Mouse (Mus musculus) G1E (cell line): ENCODE measurements at regions not wholly inside any gene's neighbourhood (a gene's known extent, or its start where the extent isn't known, plus 50 kb on each side); places are given as distances from the start of the nearest gene placed in this dataset.

ENCODE experiments used
- ATAC-seq: 2 replicates; pipeline ENCODE4 v1.8.0; 2016; ENCODE audit warnings: mild to moderate bottlenecking; ENCODE audit not compliant: insufficient number of reproducible peaks, poor library complexity, low FRiP score, severe bottlenecking; ENCODE audit errors: extremely low read depth
- DNase-seq: peaks from one replicate; pipeline ENCODE4 v3.0.0; 2012; ENCODE audit warnings: low spot score
- H3K27me3 ChIP-seq: 2 replicates; pipeline ENCODE4 v1.6.1; 2012; ENCODE audit warnings: mild to moderate bottlenecking, low read length, inconsistent platforms; ENCODE audit not compliant: insufficient read depth
- H3K36me3 ChIP-seq: replicated peaks from 2 replicates; pipeline ENCODE3; 2012; ENCODE audit warnings: mild to moderate bottlenecking, inconsistent platforms
- H3K4me1 ChIP-seq: 2 replicates; pipeline ENCODE4 v1.6.1; 2012; ENCODE audit warnings: low read depth, low read length, inconsistent platforms, mixed read lengths; ENCODE audit not compliant: insufficient read depth
- H3K4me3 ChIP-seq: 2 replicates; pipeline ENCODE4 v1.5.1; 2012; ENCODE audit warnings: low read depth, mild to moderate bottlenecking, inconsistent platforms, low read length, moderate library complexity, mixed read lengths
- H3K9me3 ChIP-seq: replicated peaks from 2 replicates; pipeline ENCODE4 v1.6.1; 2012; ENCODE audit warnings: inconsistent platforms
- CTCF ChIP-seq: IDR thresholded peaks from 2 replicates; pipeline ENCODE4 v1.5.1; 2012; ENCODE audit warnings: low read depth, low read length, inconsistent platforms, mixed read lengths
- GATA1 ChIP-seq: IDR thresholded peaks from 2 replicates; pipeline ENCODE4 v1.6.1; 2012; ENCODE audit warnings: borderline replicate concordance, low read length, inconsistent platforms, mixed read lengths
- GATA2 ChIP-seq: IDR thresholded peaks from 2 replicates; pipeline ENCODE4 v1.6.1; 2012; ENCODE audit warnings: low read depth, low read length, inconsistent platforms, borderline replicate concordance
- POLR2AphosphoS5 ChIP-seq: IDR thresholded peaks from 2 replicates; pipeline ENCODE4 v1.6.1; 2012; ENCODE audit warnings: low read depth, low read length, inconsistent platforms; ENCODE audit not compliant: insufficient replicate concordance
- TAL1 ChIP-seq: conservative IDR thresholded peaks from 2 replicates; pipeline ENCODE4 v1.6.1; 2012; ENCODE audit warnings: low read depth, low read length, inconsistent platforms, mixed read lengths

GRCm38 (mm10) chr8:41989040-41989501 is 572.2 kb upstream of the Frg1 start:
- Histone ChIP-seq H3K4me1 (no peaks in the 10 kb centered on the region), H3K27me3 (no peaks in the 10 kb centered on the region), H3K9me3 (no peaks in the 10 kb centered on the region), H3K36me3 (no peaks in the 10 kb centered on the region), H3K4me3 (no peak overlapping the region)
- ATAC-seq (no peak), DNase-seq (no peak)
- TF ChIP-seq TAL1 (no peak), CTCF (no peak), POLR2AphosphoS5 (no peak), GATA2 (no peak), GATA1 (no peak)

GRCm38 (mm10) chr8:41988216-41988615 is 571.3 kb upstream of the Frg1 start:
- TF ChIP-seq POLR2AphosphoS5 (no peak), GATA1 (no peak), TAL1 (no peak), GATA2 (no peak), CTCF (no peak)
- Histone ChIP-seq H3K4me3 (no peak overlapping the region), H3K36me3 (no peaks in the 10 kb centered on the region), H3K27me3 (no peaks in the 10 kb centered on the region), H3K4me1 (no peaks in the 10 kb centered on the region), H3K9me3 (no peaks in the 10 kb centered on the region)
- ATAC-seq (no peak), DNase-seq (no peak)

DNA sequence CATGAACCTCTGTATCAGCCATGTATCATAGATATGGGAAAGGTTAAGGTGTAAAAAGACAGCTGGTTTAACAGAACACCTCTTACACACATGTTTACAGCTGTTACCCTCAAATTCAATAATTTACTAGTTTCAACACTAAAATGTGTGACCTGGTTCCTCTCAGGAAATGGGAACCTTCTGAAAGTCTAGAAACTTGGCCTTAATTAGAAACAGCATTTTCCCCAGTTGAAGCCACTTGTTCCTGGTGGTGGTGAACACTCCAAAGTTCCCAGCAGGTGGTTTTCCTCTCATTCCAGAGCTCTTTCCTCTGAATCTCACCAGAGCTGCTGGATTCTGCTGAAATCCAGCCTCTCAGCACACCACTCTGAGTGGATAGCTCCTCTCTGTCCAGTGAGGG is 570.5 kb upstream of the Frg1 start:
- DNase-seq (no peak), ATAC-seq (no peak)
- H3K36me3 ChIP-seq, result no peaks in the 10 kb centered on the region
- no peaks in the 10 kb centered on the region for H3K9me3 ChIP-seq
- H3K4me1 ChIP-seq, result no peaks in the 10 kb centered on the region
- no peak for TF ChIP-seq GATA1
- no peak for TF ChIP-seq TAL1
- no peak for TF ChIP-seq GATA2
- TF ChIP-seq POLR2AphosphoS5, result no peak
- TF ChIP-seq CTCF, result no peak
- no peak overlapping the region for H3K4me3 ChIP-seq
- H3K27me3 ChIP-seq, result no peaks in the 10 kb centered on the region

GRCm38 (mm10) chr8:41972416-41972815 is 555.5 kb upstream of the Frg1 start:
- Histone ChIP-seq H3K27me3 (no peaks in the 10 kb centered on the region), H3K36me3 (no peaks in the 10 kb centered on the region), H3K4me1 (no peaks in the 10 kb centered on the region), H3K9me3 (no peaks in the 10 kb centered on the region), H3K4me3 (no peak overlapping the region)
- DNase-seq (no peak), ATAC-seq (no peak)
- TF ChIP-seq GATA2, result no peak
- no peak for TF ChIP-seq TAL1
- no peak for TF ChIP-seq POLR2AphosphoS5
- TF ChIP-seq GATA1, result no peak
- TF ChIP-seq CTCF, result no peak

DNA sequence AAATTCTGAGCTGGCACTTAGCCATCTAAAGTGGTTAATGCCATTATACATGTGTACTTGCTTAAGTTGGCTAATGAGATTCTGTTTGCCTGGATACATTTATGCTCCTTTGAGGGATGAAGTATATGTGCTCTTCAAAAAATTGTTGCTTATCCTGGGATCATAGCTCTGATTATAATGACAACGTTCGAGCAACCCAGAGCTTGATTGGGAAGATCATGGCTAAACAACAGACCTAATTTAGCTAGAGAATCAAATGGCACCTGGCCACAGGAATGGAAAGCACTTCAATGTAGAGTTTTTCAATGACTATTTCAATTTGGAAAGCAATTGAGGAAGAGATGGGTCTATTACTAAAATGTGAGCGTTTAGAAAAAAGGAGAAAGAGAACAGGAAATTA is 553.7 kb upstream of the Frg1 start:
- Histone ChIP-seq H3K4me3 (no peak overlapping the region), H3K27me3 (no peaks in the 10 kb centered on the region), H3K36me3 (no peaks in the 10 kb centered on the region), H3K4me1 (no peaks in the 10 kb centered on the region), H3K9me3 (no peaks in the 10 kb centered on the region)
- TF ChIP-seq POLR2AphosphoS5, result no peak
- TF ChIP-seq CTCF, result no peak
- no peak for TF ChIP-seq TAL1
- ATAC-seq, result no peak
- no peak for DNase-seq

GRCm38 (mm10) chr8:41969408-41969807 is 552.5 kb upstream of the Frg1 start:
- no peaks in the 10 kb centered on the region for H3K9me3 ChIP-seq
- DNase-seq (no peak), ATAC-seq (no peak)
- no peaks in the 10 kb centered on the region for H3K27me3 ChIP-seq
- H3K36me3 ChIP-seq, result no peaks in the 10 kb centered on the region
- no peak overlapping the region for H3K4me3 ChIP-seq
- TF ChIP-seq GATA2 (no peak), TAL1 (no peak), CTCF (no peak), GATA1 (no peak), POLR2AphosphoS5 (no peak)
- no peaks in the 10 kb centered on the region for H3K4me1 ChIP-seq
